Mouse (Mus musculus): ENCODE results near the gene Olfr720.

Olfr720 gene

DNA sequence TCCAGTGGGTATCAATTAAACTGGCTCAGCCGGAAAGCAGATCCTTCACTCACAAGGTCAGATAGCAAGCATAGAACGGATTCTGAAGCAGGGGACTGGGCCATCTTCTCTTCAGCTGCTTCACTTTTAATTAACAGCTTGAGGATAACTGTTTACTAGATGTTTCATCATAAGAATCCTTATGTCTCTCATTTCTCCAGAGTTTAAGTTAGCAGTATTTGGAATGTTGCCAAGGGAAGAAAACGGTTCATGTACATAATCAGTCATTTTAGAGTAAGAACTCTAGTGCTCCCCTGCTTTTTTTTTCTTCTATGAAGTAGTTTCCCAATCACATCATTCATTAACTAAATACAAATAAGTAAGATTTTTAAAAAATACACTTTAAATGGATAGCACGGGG, at the start of gene Olfr720:
Gene Olfr720, minus strand, starts transcription at position 101 of the 400 bp plus-strand sequence.
- DNase-seq: no peak
